Mouse (Mus musculus) thymus, postnatal 10 days (tissue): Measurements from ENCODE around the gene Sv2b.
A peak's percentile ranks its signal among the peaks of the same experiment; 100 is the strongest.
"Not testable (repeated sequence)": the region's sequence is repeated elsewhere in the genome, so short reads cannot be mapped to it uniquely, and the experiment has no call there.

Source experiments
- DNase-seq, 2 experiments: peaks; one replicate each; pipeline ENCODE4 v3.0.0; 2021; ENCODE audit warnings: low spot score in 2 of 2

Gene Sv2b

GRCm38 (mm10) chr7:75216180-75216579 is 92.9 kb downstream of the Sv2b start:
- no peak for DNase-seq

- no peak for DNase-seq
Measured at GRCm38 (mm10) chr7:75209221-75209641, 99.8 kb downstream of the Sv2b start.

GRCm38 (mm10) chr7:75207965-75208644 is 101.0 kb downstream of the Sv2b start:
- no peak for DNase-seq

GRCm38 (mm10) chr7:75206671-75207070 is 102.4 kb downstream of the Sv2b start:
- DNase-seq, result no peak

- no peak for DNase-seq
Measured at GRCm38 (mm10) chr7:75205386-75205785, 103.7 kb downstream of the Sv2b start.

GRCm38 (mm10) chr7:75194919-75195230 is 114.2 kb downstream of the Sv2b start:
- DNase-seq, result not testable (repeated sequence)

- no peak for DNase-seq
Measured at GRCm38 (mm10) chr7:75194158-75194918, 114.7 kb downstream of the Sv2b start.

- no peak for DNase-seq
Measured at GRCm38 (mm10) chr7:75190192-75190591, 118.9 kb downstream of the Sv2b start.

- no peak for DNase-seq
Measured at GRCm38 (mm10) chr7:75175042-75175441, 134.0 kb downstream of the Sv2b start.

- no peak for DNase-seq
Measured at GRCm38 (mm10) chr7:75167481-75167880, 141.6 kb downstream of the Sv2b start.

- no peak for DNase-seq
Measured at GRCm38 (mm10) chr7:75147174-75147573, 161.9 kb downstream of the Sv2b start.

- no peak for DNase-seq
Measured at GRCm38 (mm10) chr7:75142800-75143199, 166.3 kb downstream of the Sv2b start.

- DNase-seq, result no peak
Measured at GRCm38 (mm10) chr7:75141919-75142700, 167.0 kb downstream of the Sv2b start.

GRCm38 (mm10) chr7:75139306-75139705 is 169.8 kb downstream of the Sv2b start:
- no peak for DNase-seq

- peak in 1 of 2 experiments; percentile 29 for DNase-seq
Measured at GRCm38 (mm10) chr7:75134710-75135617, 174.1 kb downstream of the Sv2b start.

GRCm38 (mm10) chr7:75128036-75128435 is 181.0 kb downstream of the Sv2b start:
- DNase-seq, result no peak

GRCm38 (mm10) chr7:75124067-75124466 is 185.0 kb downstream of the Sv2b start:
- no peak for DNase-seq

GRCm38 (mm10) chr7:75118022-75118673 is 190.9 kb downstream of the Sv2b start:
- DNase-seq, result peak; percentile 19 to 54

- DNase-seq, result peak in 1 of 2 experiments; percentile 28
Measured at GRCm38 (mm10) chr7:75110689-75111088, 198.4 kb downstream of the Sv2b start.

GRCm38 (mm10) chr7:75107441-75107840 is 201.6 kb downstream of the Sv2b start:
- DNase-seq, result peak in 1 of 2 experiments; percentile 6

GRCm38 (mm10) chr7:75103900-75104299 is 205.2 kb downstream of the Sv2b start:
- no peak for DNase-seq
